Mouse (Mus musculus) skeletal muscle tissue, adult 2 months (tissue): ENCODE measurements around the gene Vps36.
A peak's percentile ranks its signal among the peaks of the same experiment; 100 is the strongest.

Experiments
- DNase-seq: peaks from one replicate; pipeline ENCODE4 v3.0.0-alpha.2; 2012; ENCODE audit warnings: low read depth, low spot score

Gene Vps36

DNA sequence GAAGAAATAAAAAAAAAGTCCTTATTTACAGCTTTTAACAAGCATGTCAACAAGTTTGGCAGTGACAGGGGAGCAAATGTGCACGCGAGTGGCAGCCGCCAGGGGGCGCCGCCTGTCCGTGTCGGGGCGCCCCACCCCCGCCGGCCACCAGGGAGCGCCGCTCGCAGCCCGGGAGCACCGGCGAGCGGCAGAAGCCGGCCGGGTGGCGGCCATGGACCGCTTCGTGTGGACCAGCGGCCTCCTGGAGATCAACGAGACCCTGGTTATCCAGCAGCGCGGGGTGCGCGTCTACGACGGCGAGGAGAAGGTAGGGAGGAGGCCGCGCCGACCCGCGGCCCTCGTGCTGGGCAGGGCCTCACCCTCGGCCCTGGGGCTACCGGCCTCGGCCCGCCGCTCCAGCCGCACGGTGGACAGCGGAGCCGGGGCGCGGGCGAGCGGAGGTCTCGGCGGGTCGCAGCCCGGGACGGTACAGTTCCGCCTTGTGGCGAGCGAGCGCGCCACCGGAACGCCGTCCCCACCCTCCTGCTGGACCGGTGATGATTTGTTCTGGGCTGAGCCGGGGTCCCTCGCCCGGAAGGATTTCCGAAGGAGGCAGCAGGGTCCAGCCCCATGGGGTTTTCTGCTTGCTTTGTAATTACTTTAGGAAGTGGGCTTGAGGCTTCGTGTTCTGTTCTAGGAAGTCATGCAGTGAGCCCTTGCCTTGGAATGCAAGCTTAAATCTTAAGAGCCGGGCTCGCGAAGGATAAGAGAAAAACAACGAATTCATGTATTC lies at the start of gene Vps36:
TSS of gene Vps36 (plus strand) at position 150 of the 772 bp plus-strand sequence.
- DNase-seq = peak; percentile 80

GRCm38 (mm10) chr8:22143764-22144491 lies 48.7 kb upstream of the Vps36 start:
- no peak for DNase-seq

DNA sequence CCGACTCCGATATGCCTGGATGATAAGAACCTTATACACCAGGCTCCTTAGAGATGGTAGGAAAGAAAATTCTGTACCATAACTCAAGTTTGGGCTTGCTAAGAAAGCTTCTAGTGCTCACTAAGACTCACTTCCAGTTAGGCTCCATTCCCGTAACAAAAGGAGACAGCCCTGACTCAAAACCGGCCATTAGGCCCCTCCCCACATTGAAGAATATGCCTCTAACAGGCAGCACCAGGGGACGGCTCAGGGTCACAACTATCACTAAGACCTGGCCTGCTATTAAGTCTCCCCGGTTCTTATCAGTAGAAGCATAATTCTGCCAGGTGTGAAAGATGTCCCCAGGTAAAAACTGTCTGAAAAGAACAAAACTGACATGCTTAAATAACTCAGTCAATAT lies 46.8 kb upstream of the Vps36 start:
- no peak for DNase-seq

DNA sequence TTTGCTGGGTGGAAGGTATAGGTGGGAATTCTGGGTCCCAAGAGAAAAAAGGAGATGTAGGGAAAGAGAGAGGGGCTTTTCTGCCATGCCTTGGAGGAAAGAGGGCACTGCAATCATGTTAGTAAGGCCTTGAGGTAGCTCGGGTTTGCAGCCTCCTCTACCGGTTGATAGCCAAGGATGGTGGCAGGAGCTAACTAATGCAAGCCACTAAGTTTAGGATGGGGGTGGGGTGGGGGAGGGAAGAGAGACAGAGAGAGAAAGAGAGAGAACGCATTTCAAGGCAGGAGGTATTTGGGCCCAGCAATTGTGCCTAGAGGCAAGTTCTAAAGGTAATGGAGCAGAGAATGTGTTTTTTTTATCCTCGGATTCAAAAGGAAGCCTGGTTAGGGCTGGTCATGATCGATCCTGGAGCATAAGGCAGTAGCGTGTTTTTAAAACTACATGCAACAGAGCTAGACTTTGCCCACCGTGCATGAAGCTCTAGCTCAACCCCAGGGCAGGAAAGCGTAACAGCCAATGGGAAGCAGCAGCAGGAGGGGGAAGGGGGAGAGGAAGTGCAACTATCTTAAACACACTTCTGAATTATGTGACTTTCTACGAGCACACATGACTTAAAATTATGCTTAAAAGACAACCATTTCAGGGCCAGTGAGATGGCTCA lies 44.8 kb upstream of the Vps36 start:
- no peak for DNase-seq

- no peak for DNase-seq
These were observed 44.3 kb upstream of the Vps36 start for GRCm38 (mm10) chr8:22148367-22148740.

- no peak for DNase-seq
These were observed 42.8 kb upstream of the Vps36 start for GRCm38 (mm10) chr8:22149643-22150344.

DNA sequence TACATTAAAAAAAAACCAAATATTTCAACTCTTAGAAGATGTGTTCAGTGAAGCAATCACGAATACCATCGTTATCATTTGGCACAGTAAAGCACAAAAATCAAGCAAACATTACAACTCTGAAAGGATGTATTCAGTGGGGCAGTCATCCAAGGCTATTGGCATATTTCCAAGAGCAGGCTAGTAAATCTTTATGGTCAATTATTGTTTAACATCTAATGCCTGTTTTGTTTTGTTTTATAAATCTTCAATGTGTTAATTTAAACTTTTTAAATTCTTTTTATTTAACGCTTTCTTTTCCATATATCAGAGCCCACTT lies 42.3 kb upstream of the Vps36 start:
- no peak for DNase-seq

GRCm38 (mm10) chr8:22162206-22162605 lies 30.4 kb upstream of the Vps36 start:
- DNase-seq = no peak

DNA sequence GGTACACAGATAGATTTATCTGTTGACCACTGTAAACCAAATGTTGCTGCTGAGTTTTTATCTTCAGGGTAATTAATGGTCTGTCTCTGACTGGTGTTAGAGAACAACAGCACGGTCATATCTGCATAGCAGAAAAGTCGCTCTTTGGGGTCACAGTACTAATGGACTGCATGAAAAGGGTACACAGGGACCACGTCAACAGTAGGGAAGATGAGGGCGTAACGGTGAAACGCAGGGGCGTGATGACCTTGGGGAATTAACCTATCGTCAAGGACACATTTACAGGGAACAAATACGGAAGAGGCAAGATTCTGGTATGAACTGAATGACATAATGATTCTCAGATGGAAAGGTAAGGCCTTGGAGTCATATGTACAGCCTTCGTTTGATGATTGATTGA lies 28.2 kb upstream of the Vps36 start:
- DNase-seq = no peak

DNA sequence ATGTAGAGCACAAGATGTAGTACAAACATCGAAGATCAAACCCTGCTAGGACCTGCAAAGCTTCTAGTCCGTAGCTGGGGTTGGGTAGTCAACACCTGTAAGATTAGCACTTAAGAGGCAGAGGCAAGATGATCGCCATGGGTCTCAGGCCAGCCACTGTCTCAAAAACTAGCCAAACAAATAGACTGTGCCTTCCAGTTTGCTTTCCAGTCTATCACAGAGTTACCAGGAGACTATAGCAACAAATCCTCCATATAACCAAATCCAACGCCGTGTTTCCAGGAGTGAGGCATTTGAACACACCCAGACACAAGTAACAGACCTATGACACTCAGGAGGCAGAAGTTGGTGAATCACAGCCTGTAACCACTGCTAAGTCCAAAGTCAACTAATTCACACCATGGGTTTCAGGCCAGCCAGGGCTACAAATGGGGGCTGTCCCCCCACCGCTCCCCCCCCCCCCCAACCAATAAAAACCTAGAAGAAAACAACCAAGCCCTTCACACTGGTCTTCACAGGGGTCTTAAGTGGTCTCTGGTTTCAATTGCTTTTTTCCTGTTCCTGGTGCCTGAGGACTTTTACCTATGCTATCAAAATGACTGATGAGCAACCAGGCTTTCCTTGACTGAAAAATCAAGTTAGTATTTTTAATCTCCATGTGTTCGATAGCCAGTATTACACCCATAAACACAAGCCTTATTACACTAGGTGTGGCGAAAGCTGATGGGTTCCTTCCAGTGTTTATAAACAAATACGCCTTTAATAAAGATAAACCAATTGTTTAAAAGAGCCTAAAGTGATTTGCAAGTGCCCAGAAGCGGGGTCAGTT lies 27.1 kb upstream of the Vps36 start:
- DNase-seq = no peak

DNA sequence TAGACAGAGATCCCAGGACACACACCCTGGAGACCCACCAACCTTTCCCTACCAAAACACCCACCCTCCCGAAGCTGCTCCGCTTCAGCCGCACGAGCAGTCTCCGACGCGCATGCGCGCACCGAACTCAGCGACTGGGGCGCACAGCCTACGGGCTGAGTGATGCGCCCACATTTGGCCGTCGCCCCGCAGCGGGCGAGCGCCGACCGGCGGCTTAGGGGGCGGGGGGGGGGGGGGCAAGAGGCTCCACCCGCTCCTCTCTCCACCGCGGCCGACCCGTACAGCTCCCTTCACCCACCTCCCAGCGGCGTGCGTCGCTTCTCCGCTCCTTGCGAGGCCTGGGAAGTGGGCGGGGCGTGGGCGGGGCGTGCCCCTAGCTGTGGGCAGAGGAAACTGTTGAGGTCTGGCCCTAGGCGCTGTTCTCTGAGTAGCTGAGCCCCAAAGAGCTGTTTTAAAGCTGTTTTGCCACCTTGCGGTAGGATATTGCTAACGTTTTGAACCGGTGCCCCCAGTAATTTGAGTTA lies 26.5 kb upstream of the Vps36 start, which contains the start of gene Nek3:
TSS of gene Nek3 (minus strand) at position 356 of the 524 bp plus-strand sequence.
- DNase-seq = peak; percentile 97

GRCm38 (mm10) chr8:22169167-22169566 lies 23.4 kb upstream of the Vps36 start:
- no peak for DNase-seq

DNA sequence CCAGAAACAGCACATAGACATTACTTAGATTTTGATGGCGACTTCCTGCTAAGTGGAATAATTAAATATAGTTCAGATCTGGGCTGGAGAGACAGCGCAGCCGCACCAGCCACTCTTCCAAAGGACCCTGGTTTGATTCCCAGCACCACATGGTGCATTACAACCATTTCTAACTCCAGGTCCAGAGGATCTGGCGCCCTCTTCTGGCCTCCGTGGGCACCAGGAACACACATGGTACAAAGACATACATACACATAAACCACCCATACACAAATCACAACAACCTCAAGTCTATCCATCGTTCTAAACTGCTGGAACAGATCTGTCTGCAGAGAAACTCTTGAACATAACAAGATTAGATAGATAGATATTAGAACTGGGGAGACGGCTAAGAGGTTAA lies 16.6 kb upstream of the Vps36 start:
- no peak for DNase-seq

GRCm38 (mm10) chr8:22184884-22185283 lies 7.7 kb upstream of the Vps36 start:
- DNase-seq = no peak

DNA sequence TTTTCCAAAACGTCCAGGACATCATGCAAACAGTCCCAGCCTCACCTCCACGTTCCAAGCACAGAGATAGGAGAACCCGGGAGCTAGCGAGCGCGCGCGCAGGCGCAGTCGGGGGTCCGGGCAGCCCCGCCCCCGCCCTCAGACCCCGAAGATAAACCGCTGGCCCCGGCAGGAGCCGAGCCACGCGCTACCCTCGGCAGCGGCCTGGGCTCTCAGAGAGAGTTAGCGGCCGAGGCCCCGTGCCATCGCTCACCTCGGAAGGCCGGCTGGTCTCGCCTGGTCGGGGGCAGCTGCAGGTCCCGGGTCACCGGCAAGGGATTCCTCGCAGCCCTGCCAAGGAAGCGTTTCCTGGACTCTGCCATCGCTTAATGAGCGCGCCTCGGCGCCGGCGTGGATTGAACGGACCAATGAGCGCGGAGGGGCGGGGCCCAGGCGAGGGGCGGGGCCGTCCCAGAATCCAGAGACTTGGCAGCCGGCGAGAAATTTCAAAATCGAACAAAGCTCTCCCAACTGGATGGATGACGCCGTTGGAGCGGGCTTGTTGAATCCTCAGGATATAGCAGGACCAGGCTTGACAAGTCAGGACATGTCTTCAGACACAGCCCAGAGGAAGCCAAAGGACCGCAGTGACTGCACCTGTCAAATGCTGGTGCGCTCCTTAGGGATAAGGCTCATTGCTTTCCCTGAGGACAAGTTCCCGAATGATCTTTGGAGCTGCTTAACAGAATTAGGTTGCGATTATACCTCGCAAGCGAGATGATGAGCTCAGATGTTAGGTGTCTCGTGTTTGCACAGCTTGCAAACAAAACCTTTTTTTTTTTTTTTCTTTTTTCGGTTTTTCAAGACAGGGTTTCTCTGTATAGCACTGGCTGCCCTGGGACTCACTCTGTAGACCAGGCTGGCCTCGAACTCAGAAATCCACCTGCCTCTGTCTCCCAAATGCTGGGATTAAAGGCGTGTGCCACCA lies 6.9 kb upstream of the Vps36 start, which contains the start of gene Ckap2:
TSS of gene Ckap2 (minus strand) at position 389 of the 967 bp plus-strand sequence.
- peak; percentile 64 for DNase-seq

- DNase-seq = no peak
These were observed 912 bp downstream of the Vps36 start for GRCm38 (mm10) chr8:22193432-22194010.

DNA sequence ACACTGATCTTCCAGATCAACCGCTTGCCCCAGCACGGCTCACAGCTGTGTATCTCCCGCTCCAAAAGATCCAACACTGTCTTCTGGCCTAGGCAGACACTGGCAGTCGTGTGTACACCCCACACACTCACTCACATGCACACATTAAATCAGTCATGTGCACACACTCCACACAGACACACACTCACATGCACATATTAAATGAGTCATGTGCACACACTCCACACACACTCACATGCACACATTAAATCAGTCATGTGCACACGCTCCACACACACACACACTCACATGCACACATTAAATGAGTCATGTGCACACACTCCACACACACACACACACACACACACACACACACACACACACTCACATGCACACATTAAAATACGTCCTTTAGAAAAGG lies 5.3 kb downstream of the Vps36 start:
- no peak for DNase-seq

DNA sequence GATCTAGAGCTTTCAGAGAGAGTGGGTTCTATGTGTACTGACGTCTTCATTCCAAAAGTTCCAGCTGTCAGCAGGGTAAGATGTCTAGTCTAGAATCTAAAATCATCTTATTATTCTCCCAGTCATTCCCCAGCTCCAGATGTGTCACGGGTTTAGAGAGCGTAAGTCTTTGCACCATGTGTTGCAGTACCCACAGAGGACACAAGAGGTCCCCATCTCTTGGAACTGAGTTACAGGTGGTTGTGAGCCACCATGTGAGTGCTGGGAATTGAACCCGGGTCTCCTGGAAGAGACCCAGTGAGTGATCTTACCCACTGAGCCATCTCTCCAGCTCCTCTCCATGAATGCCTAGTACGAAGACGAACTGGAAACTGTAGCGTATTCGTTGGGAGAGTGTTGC lies 6.9 kb downstream of the Vps36 start:
- DNase-seq = no peak

- no peak for DNase-seq
These were observed 14.9 kb downstream of the Vps36 start for GRCm38 (mm10) chr8:22207535-22207934.
